Mouse (Mus musculus) erythroblast, embryonic 14.5 days (primary cell): ENCODE results near the gene Rnf115.

Experiments
- GATA1 ChIP-seq: IDR thresholded peaks from 2 replicates; pipeline ENCODE4 v1.6.1; 2012; ENCODE audit warnings: low read length, inconsistent platforms, mixed read lengths
- TAL1 ChIP-seq: IDR thresholded peaks from 3 replicates; pipeline ENCODE4 v1.6.1; 2012; ENCODE audit warnings: low read length, inconsistent platforms, mixed read lengths

DNA sequence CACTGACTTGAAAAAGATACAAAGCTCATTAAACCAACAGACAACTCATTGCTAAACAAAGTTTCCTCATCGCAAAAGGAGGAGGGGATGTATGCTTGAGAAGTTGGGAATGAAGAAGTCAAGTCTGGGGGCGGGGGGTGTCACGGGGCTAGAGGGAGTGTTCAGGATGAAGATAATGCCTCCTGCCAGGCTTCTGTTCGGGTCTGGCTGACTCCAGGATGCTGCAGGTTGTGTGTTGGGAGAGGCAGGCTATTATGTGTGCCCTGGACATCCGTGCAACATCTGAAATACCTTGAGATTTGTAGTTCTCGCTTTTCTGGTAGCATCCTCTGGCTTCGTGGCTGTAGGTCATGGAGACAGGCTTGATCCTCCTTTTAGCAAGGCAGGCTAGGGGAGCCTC is 49.0 kb upstream of the Rnf115 start:
- TF ChIP-seq GATA1 = no peak
- TF ChIP-seq TAL1 = no peak
